Mouse (Mus musculus): ENCODE results near the gene Gm12695. TPM values are rescaled to one million over a fixed set of nuclear protein-coding genes. Genes with fewer than 3 reads are reported as not detected.

Gene Gm12695
- polyA plus RNA-seq, 1 experiment: not detected

- Histone ChIP-seq H3K36me3 (ENCODE audit: control insufficient read depth, insufficient read depth, low read length) (no peaks in the 10 kb centered on the region), H3K4me3 (ENCODE audit: control insufficient read depth, insufficient read depth, low read length) (no peak overlapping the region), H3K4me1 (replicated peaks; ENCODE audit: control insufficient read depth, insufficient read depth, low read length) (no peaks in the 10 kb centered on the region), H3K27ac (ENCODE audit: control insufficient read depth, insufficient read depth, low read length) (no peak overlapping the region), H3K27me3 (ENCODE audit: control insufficient read depth, insufficient read depth, low read length) (no peaks in the 10 kb centered on the region)
- DNase-seq: no peak
- TF ChIP-seq CTCF (IDR thresholded peaks at IDR 0.05; ENCODE audit: borderline replicate concordance, control insufficient read depth, extremely low read depth, insufficient read depth, low read length, poor library complexity) (no peak), POLR2A (IDR thresholded peaks at IDR 0.05; ENCODE audit: control insufficient read depth, extremely low read depth, insufficient read depth, low read length, poor library complexity) (no peak)
Observed at GRCm38 (mm10) chr4:96680966-96681365, 104.0 kb downstream of the Gm12695 start.

- DNase-seq: no peak
- TF ChIP-seq POLR2A (IDR thresholded peaks at IDR 0.05; ENCODE audit: control insufficient read depth, extremely low read depth, insufficient read depth, low read length, poor library complexity) (no peak), CTCF (IDR thresholded peaks at IDR 0.05; ENCODE audit: borderline replicate concordance, control insufficient read depth, extremely low read depth, insufficient read depth, low read length, poor library complexity) (no peak)
- Histone ChIP-seq H3K36me3 (ENCODE audit: control insufficient read depth, insufficient read depth, low read length) (no peaks in the 10 kb centered on the region), H3K4me1 (replicated peaks; ENCODE audit: control insufficient read depth, insufficient read depth, low read length) (no peaks in the 10 kb centered on the region), H3K27ac (ENCODE audit: control insufficient read depth, insufficient read depth, low read length) (no peak overlapping the region), H3K4me3 (ENCODE audit: control insufficient read depth, insufficient read depth, low read length) (no peak overlapping the region), H3K27me3 (ENCODE audit: control insufficient read depth, insufficient read depth, low read length) (no peaks in the 10 kb centered on the region)
- 52% methylated on average over 1 of the region's 1 CpGs for WGBS
Observed at GRCm38 (mm10) chr4:96680233-96680632, 104.8 kb downstream of the Gm12695 start.

Other genes starting within 250 kb of the Gm12695 start
- gene Cyp2j6, start 231.5 kb downstream of the Gm12695 start, polyA plus RNA-seq (2012; rRNA removed): 0.80 and 0.92 TPM in 2 replicates
- gene Cyp2j9, start 193.6 kb downstream of the Gm12695 start, polyA plus RNA-seq (2012; rRNA removed): 1.1 and 1.3 TPM in 2 replicates
- gene Cyp2j5, start 121.0 kb downstream of the Gm12695 start, polyA plus RNA-seq (2012; rRNA removed): 0.07 and 0.23 TPM in 2 replicates